9 mouse cellular contexts compared by ENCODE assay signal in the genomic region with DNA sequence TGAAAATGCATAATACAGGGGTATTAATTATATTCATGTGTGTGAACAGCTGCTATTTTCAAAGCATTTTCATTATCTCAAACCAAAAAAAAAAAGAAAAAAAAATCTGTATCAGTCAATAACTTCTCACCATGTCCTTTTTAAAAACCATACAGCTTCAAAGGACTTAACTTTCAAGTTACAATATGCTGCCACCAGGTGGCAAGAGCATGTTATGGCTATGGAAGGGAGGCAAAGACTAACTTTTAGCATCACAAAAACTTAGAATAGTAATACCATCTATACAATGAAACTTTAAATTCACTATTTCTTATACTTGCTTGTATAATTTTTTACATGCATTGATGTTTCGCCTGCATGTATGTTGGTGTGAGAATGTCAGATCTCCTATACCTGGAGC. TPM values are rescaled to one million over a fixed set of nuclear protein-coding genes. Genes with fewer than 3 reads are reported as not detected.
DNase-seq lines count a peak whose midpoint lies in the region; ATAC-seq and TF ChIP-seq lines count a peak whose summit lies in the region.
"Had no signal": no experiment of that assay in that cellular context is flagged by ENCODE, and none has a peak within 500 bp of the region (broad histone marks: within the 10 kb centered on the region; RNA-seq: fewer than 3 reads in every experiment).

No protein-coding gene starts in this region.

- H3K9me3 ChIP-seq in forebrain, embryonic 16.5 days (ENCODE audit: control insufficient read depth, low read length), result no peaks in the 10 kb centered on the region
- H3K9me3 ChIP-seq: limb, embryonic 13.5 days had no signal

- no peak overlapping the region for H3K27ac ChIP-seq in layer of hippocampus, adult 2 months
- no peak overlapping the region for H3K27ac ChIP-seq in forebrain, embryonic 16.5 days (ENCODE audit: low read length)
- H3K27ac ChIP-seq: limb, embryonic 13.5 days had no signal

- H3K4me3 ChIP-seq in layer of hippocampus, adult 2 months, result no peak overlapping the region
- H3K4me3 ChIP-seq in forebrain, embryonic 16.5 days (replicated peaks; ENCODE audit: low read length), result no peak overlapping the region
- H3K4me3 ChIP-seq: limb, embryonic 13.5 days had no signal

- H3K4me1 ChIP-seq in forebrain, embryonic 16.5 days (replicated peaks; ENCODE audit: control insufficient read depth, insufficient read depth, low read length), result no peaks in the 10 kb centered on the region
- H3K4me1 ChIP-seq: limb, embryonic 13.5 days had no signal

- H3K27me3 ChIP-seq in forebrain, embryonic 16.5 days (replicated peaks; ENCODE audit: control insufficient read depth, insufficient read depth, low read length), result no peaks in the 10 kb centered on the region
- H3K27me3 ChIP-seq: limb, embryonic 13.5 days had no signal

- H3K36me3 ChIP-seq in forebrain, embryonic 16.5 days (ENCODE audit: control insufficient read depth, insufficient read depth), result no peaks in the 10 kb centered on the region
- H3K36me3 ChIP-seq: limb, embryonic 13.5 days had no signal

- WGBS in large intestine, adult 2 months, result 79% methylated on average over 1 of the region's 1 CpGs
- 82% methylated on average over 1 of the region's 1 CpGs for WGBS in forebrain, embryonic 16.5 days

- H3K9ac ChIP-seq in forebrain, embryonic 16.5 days (replicated peaks; ENCODE audit: low read depth, low read length), result no peak overlapping the region
- H3K9ac ChIP-seq: limb, embryonic 13.5 days had no signal

- peak; percentile 8 for DNase-seq in adrenal gland, postnatal 25 days
- DNase-seq in adrenal gland, postnatal 4 days (ENCODE audit: low spot score in 2 of 2), result no peak
- DNase-seq in layer of hippocampus, adult 2 months (ENCODE audit: low spot score in 2 of 2), result peak in 1 of 2 experiments; percentile 33
- DNase-seq in layer of hippocampus, adult 8-10 months (ENCODE audit: low spot score in 2 of 2), result no peak
- DNase-seq in MN1 (ENCODE audit: low spot score), result peak; percentile 32
- peak; percentile 25 for DNase-seq in large intestine, adult 2 months (ENCODE audit: low read depth, low spot score)

- no peak for ATAC-seq in granulocyte monocyte progenitor cell, adult 5-6 weeks (replicated peaks; ENCODE audit: poor library complexity, severe bottlenecking)
- no peak for ATAC-seq in forebrain, embryonic 16.5 days

- peak; percentile 86 for TF ChIP-seq CTCF in layer of hippocampus, adult 2 months (conservative IDR thresholded peaks at IDR 0.05)

- no peak overlapping the region for H3K4me2 ChIP-seq in forebrain, embryonic 16.5 days (ENCODE audit: low read length)
- H3K4me2 ChIP-seq: limb, embryonic 13.5 days had no signal

RNA-seq across cellular contexts. Expression of a gene that starts 33.6 kb away (rescaled TPM):
- 44.5 and 49.6 TPM in 2 replicates for total RNA-seq in adrenal gland, postnatal 25 days (2021)
- 10 to 100 TPM; 61.0 to 65.1 TPM for total RNA-seq in adrenal gland, postnatal 4 days (2021)
- 10 to 100 TPM; 49.8 to 52.3 TPM for total RNA-seq in layer of hippocampus, adult 2 months (2021)
- 10 to 100 TPM; 48.8 to 55.4 (median 50.9) TPM for total RNA-seq in layer of hippocampus, adult 8-10 months (2022)
- polyA plus RNA-seq in large intestine, adult 2 months (2012; rRNA removed), result 31.4 and 68.5 TPM in 2 replicates
- 98.2 and 118 TPM in 2 replicates for total RNA-seq in granulocyte monocyte progenitor cell, adult 5-6 weeks (2014; fragmentation: Nextera tagmentation)
- total RNA-seq in granulocyte monocyte progenitor cell, adult 5-6 weeks (2017), result 38.6 and 50.6 TPM in 2 replicates
- polyA plus RNA-seq in forebrain, embryonic 16.5 days (2015; fragmentation: Nextera tagmentation; extraction: Ambion mirVana), result 39.8 and 41.7 TPM in 2 replicates

Comparison
In these comparisons a context has a peak if more than half of its experiments do, and no peak if none do; other contexts are left out.
1. DNase-seq: peak in adrenal gland, postnatal 25 days (single experiment), MN1 (single experiment) and large intestine, adult 2 months (single experiment); none in adrenal gland, postnatal 4 days (0 of 2) and layer of hippocampus, adult 8-10 months (0 of 2).